Mouse (Mus musculus) hindbrain, embryonic 12.5 days (tissue): ENCODE results near the gene Aak1. TPM values are rescaled to one million over a fixed set of nuclear protein-coding genes. Genes with fewer than 3 reads are reported as not detected.

Experiments
- ATAC-seq: fragments of 200-750 bp; cut with Nextera tagmentation; 2 replicates; pipeline ENCODE4 v1.8.0; 2017; ENCODE audit warnings: moderate TSS enrichment; ENCODE audit not compliant: low FRiP score
- H3K27ac ChIP-seq: fragments of 300-500 bp; sonication (generic); 2 replicates; pipeline ENCODE4 v1.5.1; 2016; ENCODE audit warnings: mild to moderate bottlenecking
- H3K27me3 ChIP-seq: fragments of 300-500 bp; sonication (generic); 2 replicates; pipeline ENCODE4 v1.6.1; 2016; ENCODE audit warnings: mild to moderate bottlenecking
- H3K36me3 ChIP-seq: fragments of 300-500 bp; sonication (generic); 2 replicates; pipeline ENCODE4 v1.6.1; 2016; ENCODE audit warnings: mild to moderate bottlenecking
- H3K4me1 ChIP-seq: fragments of 300-500 bp; sonication (generic); 2 replicates; pipeline ENCODE4 v1.6.1; 2016
- H3K4me2 ChIP-seq: fragments of 300-500 bp; sonication (generic); replicated peaks from 2 replicates; pipeline ENCODE4 v1.6.1; 2016; ENCODE audit warnings: mild to moderate bottlenecking
- H3K4me3 ChIP-seq: fragments of 300-500 bp; sonication (generic); 2 replicates; pipeline ENCODE4 v1.5.1; 2016; ENCODE audit warnings: mild to moderate bottlenecking
- H3K9ac ChIP-seq: fragments of 300-500 bp; sonication (generic); 2 replicates; pipeline ENCODE4 v1.6.1; 2016; ENCODE audit warnings: mild to moderate bottlenecking, moderate library complexity
- H3K9me3 ChIP-seq: fragments of 300-500 bp; sonication (generic); replicated peaks from 2 replicates; pipeline ENCODE4 v1.6.1; 2016; ENCODE audit warnings: mild to moderate bottlenecking
- WGBS: fragments of 180-500 bp; shearing (Covaris S2); methylation state at CpG from one replicate; pipeline ENCODE4 v1.1.7; 2016; 5-methylcytosine and 5-hydroxymethylcytosine counted together
- polyA plus RNA-seq: library from polyadenylated mRNA; unstranded; fragments of >200 nt; fragmentation: Nextera tagmentation; extraction: Ambion mirVana; gene quantifications from 2 replicates; pipeline ENCODE4 v1.2.1, GENCODE M21; 2016

Gene Aak1
- polyA plus RNA-seq, 1 experiment from 2014 or later, result 37.0 TPM

DNA sequence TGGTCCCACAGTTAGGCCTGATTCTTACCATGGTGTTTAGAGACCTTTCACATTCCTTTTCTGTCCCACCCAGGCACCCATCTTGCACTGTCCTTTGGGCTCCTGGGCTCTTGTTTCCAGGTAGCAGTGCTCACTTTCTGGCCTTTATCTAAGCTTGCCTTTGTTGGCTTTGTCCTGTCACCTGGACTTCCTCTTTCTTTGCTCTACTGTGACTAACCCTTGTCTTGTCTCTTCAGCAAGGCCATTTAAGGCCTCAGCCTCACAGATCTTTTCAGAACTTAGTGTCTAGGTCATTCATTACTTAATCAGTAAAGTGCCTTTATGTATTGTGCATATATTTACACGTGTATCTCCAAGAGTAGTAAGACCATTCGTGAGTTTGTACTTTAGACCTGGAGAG is 99.4 kb downstream of the Aak1 start:
- Histone ChIP-seq H3K27ac (no peak overlapping the region), H3K36me3 (peaks cover 42% of the 10 kb centered on the region)

DNA sequence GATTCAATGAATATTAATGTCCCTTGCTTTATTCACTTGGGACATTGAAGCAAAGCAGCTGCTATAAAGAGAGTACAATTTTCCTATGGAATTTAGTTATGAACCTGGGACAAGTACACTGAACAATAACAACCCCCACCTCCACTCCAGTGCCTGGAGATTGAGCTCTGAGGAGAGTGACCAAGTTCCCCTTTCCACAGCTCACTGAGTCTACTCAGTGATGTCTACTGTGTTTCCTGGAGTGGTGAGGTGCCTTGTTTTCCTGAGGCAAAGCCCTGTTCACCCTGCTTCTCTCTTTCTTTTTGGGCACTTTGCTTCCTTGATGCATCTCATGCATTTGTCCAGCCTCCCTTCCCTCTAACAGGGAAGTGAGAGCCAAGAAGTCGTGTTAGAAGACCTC is 100.8 kb downstream of the Aak1 start:
- H3K4me3 ChIP-seq, result no peak overlapping the region
- H3K9ac ChIP-seq, result no peak overlapping the region
- no peak for ATAC-seq
- peaks cover 40% of the 10 kb centered on the region for H3K36me3 ChIP-seq
- WGBS, result 60% methylated on average over 1 of the region's 1 CpGs
- H3K27me3 ChIP-seq, result no peaks in the 10 kb centered on the region
- H3K9me3 ChIP-seq, result no peaks in the 10 kb centered on the region
- H3K27ac ChIP-seq, result no peak overlapping the region
- H3K4me2 ChIP-seq, result no peak overlapping the region
- H3K4me1 ChIP-seq, result peaks cover 3% of the 10 kb centered on the region; the same call in 1 of the 2 replicates

More for the DNA sequence above, 99.4 kb downstream of the Aak1 start:
- 88% methylated on average over 2 of the region's 2 CpGs for WGBS
- Histone ChIP-seq H3K4me2 (no peak overlapping the region), H3K9me3 (no peaks in the 10 kb centered on the region), H3K27me3 (no peaks in the 10 kb centered on the region), H3K4me3 (no peak overlapping the region), H3K4me1 (peaks cover 3% of the 10 kb centered on the region; the same call in 1 of the 2 replicates), H3K9ac (no peak overlapping the region)
- ATAC-seq, result no peak

DNA sequence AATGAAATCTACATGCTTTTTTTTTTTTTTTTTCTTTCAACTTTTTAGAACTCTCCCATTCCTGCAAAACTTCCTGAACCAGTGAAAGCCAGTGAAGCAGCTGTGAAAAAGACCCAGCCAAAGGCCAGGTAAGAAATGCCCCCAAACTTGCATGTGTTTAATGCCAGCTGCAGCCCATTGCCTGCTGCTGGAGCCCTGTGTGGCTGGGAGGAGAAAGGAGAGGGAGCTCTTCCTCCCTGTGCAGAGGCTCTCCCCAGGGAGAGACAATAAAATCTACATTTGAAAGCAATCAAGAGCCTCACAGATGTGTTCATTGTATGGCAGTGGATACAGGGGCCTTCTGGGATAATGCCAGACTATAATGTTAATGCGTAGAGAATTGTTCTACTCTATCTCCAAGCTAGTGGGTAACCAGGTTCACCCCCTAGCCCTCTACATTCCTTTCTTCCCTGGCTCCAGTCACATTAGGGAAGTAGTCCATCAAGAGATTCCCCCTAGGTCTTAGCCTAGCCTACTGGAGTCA is 101.5 kb downstream of the Aak1 start:
- no peak overlapping the region for H3K9ac ChIP-seq
- no peak overlapping the region for H3K4me2 ChIP-seq
- H3K27me3 ChIP-seq, result no peaks in the 10 kb centered on the region
- H3K36me3 ChIP-seq, result peaks cover 41% of the 10 kb centered on the region
- H3K9me3 ChIP-seq, result no peaks in the 10 kb centered on the region
- no peak overlapping the region for H3K4me3 ChIP-seq
- 58% methylated on average over 1 of the region's 1 CpGs for WGBS
- H3K27ac ChIP-seq, result no peak overlapping the region
- peaks cover 3% of the 10 kb centered on the region; the same call in 1 of the 2 replicates for H3K4me1 ChIP-seq
- ATAC-seq, result no peak

DNA sequence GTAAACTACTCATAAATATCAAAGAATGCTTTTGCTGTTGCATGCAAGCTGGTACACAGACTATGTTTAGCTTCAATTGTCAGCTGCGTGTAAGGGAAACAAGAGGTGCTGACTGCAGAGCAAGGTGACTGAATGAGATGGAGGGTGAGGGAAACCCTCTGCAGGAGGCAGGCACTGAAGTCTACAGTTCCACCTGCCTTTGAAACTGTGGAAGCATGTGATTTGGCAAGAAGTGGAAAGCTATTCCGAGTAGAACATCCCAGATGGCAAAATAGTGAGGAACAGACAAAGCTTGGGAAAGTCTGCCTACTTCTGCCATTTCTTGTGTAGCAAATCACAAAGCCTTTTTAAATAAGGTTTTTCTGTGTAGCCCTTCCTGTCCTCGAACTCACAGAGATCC is 106.4 kb downstream of the Aak1 start:
- Histone ChIP-seq H3K27me3 (no peaks in the 10 kb centered on the region), H3K4me3 (no peak overlapping the region), H3K9ac (no peak overlapping the region), H3K4me2 (no peak overlapping the region), H3K9me3 (no peaks in the 10 kb centered on the region), H3K27ac (no peak overlapping the region), H3K4me1 (peaks cover 1% of the 10 kb centered on the region; the same call in 1 of the 2 replicates), H3K36me3 (peaks cover 65% of the 10 kb centered on the region)
- ATAC-seq, result no peak
- WGBS, result 88% methylated on average over 3 of the region's 3 CpGs

DNA sequence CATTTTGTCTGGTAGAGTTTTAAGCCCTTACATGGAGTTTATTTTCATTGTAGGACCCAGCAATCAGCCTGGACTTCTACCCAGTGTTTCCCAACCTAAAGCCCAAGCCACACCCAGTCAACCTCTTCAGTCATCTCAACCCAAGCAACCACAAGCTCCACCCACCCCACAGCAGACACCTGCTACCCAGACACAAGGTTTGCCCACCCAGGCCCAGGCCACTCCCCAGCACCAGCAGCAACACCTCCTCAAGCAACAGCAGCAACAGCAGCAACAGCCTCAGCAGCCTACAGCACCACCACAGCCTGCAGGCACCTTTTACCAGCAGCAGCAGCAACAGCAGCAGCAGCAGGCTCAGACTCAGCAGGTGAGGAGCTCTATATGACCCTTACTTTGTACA is 106.9 kb downstream of the Aak1 start:
- H3K36me3 ChIP-seq, result peaks cover 66% of the 10 kb centered on the region
- no peak overlapping the region for H3K27ac ChIP-seq
- no peak overlapping the region for H3K4me3 ChIP-seq
- H3K27me3 ChIP-seq, result no peaks in the 10 kb centered on the region
- no peak overlapping the region for H3K4me2 ChIP-seq
- H3K4me1 ChIP-seq, result no peaks in the 10 kb centered on the region
- ATAC-seq, result no peak
- no peaks in the 10 kb centered on the region for H3K9me3 ChIP-seq
- no peak overlapping the region for H3K9ac ChIP-seq

DNA sequence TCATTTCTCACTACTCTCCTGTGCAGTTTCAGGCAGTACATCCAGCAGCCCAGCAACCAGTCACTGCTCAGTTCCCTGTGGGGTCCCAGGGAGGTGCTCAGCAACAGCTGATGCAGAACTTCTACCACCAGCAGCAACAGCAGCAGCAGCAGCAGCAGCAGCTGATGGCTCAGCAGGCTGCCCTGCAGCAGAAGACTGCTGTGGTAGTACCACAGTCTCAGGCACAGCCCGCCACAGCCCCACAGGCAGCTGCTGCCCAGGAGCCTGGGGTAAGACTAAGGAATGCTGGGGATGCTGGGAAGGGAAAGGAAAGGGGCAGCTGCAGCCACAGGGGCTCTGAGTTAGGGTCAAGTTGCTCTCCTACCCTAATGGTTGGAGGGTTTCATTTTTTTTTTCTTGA is 109.7 kb downstream of the Aak1 start:
- Histone ChIP-seq H3K4me3 (no peak overlapping the region), H3K9me3 (no peaks in the 10 kb centered on the region), H3K4me2 (no peak overlapping the region), H3K4me1 (no peaks in the 10 kb centered on the region), H3K27ac (no peak overlapping the region), H3K27me3 (no peaks in the 10 kb centered on the region), H3K9ac (no peak overlapping the region), H3K36me3 (peaks cover 69% of the 10 kb centered on the region)
- ATAC-seq, result no peak
- 73% methylated on average over 1 of the region's 1 CpGs for WGBS

DNA sequence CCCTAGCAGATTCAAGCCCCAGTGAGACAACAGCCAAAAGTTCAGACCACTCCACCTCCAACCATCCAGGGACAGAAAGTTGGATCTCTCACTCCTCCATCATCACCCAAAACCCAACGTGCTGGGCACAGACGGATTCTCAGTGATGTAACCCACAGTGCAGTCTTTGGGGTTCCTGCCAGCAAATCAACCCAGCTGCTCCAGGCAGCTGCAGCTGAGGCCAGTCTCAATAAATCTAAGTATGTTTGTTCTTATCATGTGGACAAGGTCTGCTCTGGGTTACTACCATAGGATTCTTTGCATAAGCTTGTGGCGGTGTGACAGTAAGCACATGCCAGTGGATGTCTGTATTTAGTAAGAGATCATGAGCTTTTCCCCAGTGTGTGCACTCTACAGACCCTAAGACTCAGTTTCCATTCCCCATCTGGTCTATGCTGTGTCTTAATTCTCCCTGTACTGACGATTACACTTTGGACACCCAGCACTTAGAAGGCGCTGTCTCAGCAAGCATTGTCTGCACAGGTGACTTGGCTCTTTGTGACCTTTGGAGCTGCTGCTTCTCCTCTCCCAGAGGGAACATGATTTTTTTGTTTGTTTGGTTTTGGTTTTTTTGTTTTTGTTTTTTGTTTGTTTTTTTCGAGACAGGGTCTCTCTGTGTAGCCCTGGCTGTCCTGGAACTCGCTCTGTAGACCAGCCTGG is 114.8 kb downstream of the Aak1 start:
- H3K4me2 ChIP-seq, result no peak overlapping the region
- no peak overlapping the region for H3K4me3 ChIP-seq
- H3K27me3 ChIP-seq, result no peaks in the 10 kb centered on the region
- H3K27ac ChIP-seq, result no peak overlapping the region
- H3K9ac ChIP-seq, result no peak overlapping the region
- H3K36me3 ChIP-seq, result peaks cover 73% of the 10 kb centered on the region
- no peaks in the 10 kb centered on the region for H3K9me3 ChIP-seq
- ATAC-seq, result no peak
- H3K4me1 ChIP-seq, result no peaks in the 10 kb centered on the region
- 95% methylated on average over 7 of the region's 7 CpGs for WGBS

DNA sequence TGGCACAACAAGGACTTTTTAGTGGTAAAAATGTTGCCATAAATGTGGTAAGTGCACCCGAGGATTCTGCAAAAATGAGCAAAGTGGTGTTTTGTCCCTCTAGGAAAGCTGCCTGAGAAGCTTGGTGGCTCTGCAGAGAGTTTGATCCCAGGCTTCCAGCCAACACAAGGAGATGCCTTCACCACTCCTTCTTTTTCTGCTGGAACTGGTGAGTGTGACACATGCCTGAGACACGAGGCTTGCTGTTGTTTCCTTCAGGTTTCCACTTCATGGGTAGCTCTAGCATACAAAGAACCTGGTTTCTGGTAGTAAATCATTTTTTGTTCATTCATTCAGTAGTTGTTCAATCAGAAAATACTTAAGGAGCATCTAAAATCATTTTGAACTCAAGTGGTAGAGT is 117.8 kb downstream of the Aak1 start:
- 85% methylated on average over 2 of the region's 2 CpGs for WGBS
- no peaks in the 10 kb centered on the region for H3K27me3 ChIP-seq
- no peak overlapping the region for H3K9ac ChIP-seq
- no peaks in the 10 kb centered on the region for H3K4me1 ChIP-seq
- H3K9me3 ChIP-seq, result no peaks in the 10 kb centered on the region
- H3K27ac ChIP-seq, result no peak overlapping the region
- H3K36me3 ChIP-seq, result peaks cover 67% of the 10 kb centered on the region
- H3K4me2 ChIP-seq, result no peak overlapping the region
- no peak for ATAC-seq
- H3K4me3 ChIP-seq, result no peak overlapping the region

DNA sequence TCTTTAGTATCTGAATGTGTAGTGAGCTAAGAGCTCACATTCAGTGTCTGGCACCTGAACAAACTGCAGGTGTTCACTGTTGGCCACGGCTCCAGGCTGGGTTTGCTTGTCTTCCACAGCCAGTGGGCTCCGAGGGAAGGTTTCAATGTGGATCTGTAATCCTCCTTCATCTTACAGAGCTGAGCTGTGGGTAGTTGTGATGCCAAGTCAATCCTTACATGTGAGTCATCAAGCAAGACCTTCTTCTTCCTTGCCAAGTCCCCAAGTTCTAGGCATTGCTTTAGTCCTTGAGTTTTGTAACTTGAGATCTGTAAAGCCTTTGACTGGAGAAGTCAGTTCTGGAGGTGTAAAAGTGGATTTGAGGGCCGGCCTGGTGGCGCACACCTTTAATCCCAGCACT is 124.6 kb downstream of the Aak1 start:
- WGBS, result 95% methylated on average over 4 of the region's 4 CpGs
- ATAC-seq, result no peak
- peaks cover 48% of the 10 kb centered on the region for H3K36me3 ChIP-seq

DNA sequence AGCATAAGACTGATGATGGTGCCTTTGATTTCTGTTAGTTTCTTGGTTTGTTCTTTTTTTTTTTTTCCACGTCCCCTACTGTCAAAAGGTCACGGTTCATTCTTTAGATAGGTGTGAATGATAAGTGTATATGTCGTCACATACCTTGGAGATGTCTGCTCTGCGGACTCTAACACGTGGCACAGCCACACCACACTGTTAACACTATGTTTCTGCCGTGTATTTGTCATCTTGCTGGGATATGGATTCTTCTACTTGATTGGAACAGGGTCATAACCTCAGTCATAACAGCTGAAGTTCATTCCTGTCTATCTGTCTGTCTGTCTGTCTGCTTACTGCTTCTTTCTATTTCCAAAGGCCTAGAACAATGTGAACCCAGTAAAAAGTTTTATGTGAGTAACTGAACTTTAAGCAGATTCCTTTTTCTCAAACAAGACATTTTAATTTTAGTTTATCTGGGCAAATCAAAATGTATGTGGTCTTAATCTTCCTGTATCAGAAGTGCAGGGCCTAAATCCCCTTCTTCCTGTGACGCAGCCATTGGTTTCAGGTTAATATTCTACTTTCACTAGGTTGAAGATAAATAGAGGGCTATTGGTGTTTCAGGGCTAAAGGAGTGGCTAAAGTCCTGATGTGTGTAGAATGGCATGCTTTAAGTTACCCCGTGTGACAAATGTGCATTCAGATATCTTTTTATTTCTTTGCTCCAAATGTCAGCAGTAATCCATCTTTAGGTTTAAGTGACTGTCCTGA is 129.0 kb downstream of the Aak1 start:
- H3K36me3 ChIP-seq, result peaks cover 27% of the 10 kb centered on the region
- WGBS, result 85% methylated on average over 8 of the region's 8 CpGs
- no peaks in the 10 kb centered on the region for H3K4me1 ChIP-seq
- H3K9me3 ChIP-seq, result no peaks in the 10 kb centered on the region
- no peak overlapping the region for H3K27ac ChIP-seq
- no peak for ATAC-seq
- no peak overlapping the region for H3K4me3 ChIP-seq
- H3K4me2 ChIP-seq, result no peak overlapping the region
- H3K27me3 ChIP-seq, result no peaks in the 10 kb centered on the region
- no peak overlapping the region for H3K9ac ChIP-seq

More for the DNA sequence above, 124.6 kb downstream of the Aak1 start:
- Histone ChIP-seq H3K4me1 (no peaks in the 10 kb centered on the region), H3K9me3 (no peaks in the 10 kb centered on the region), H3K9ac (no peak overlapping the region), H3K27me3 (no peaks in the 10 kb centered on the region), H3K4me2 (no peak overlapping the region), H3K27ac (no peak overlapping the region), H3K4me3 (no peak overlapping the region)

DNA sequence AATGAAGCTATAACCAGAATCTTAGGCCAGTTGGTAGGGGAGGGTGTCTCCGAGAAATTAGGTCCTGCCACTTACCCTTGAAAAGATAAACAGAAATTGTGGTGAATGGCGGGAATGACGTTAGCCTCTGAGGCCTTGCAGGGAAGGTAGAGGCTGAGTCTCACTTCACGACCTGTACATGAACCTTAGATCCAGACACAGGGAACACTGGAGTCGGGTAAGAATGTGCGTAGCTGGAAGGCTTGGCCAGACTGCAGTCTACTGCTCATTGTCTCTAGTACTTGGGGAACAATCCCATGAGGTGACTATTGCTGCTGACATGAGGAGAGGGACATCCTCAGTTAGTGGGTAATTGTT is 129.6 kb downstream of the Aak1 start:
- Histone ChIP-seq H3K27ac (no peak overlapping the region), H3K36me3 (peaks cover 25% of the 10 kb centered on the region), H3K9ac (no peak overlapping the region), H3K9me3 (no peaks in the 10 kb centered on the region), H3K4me2 (no peak overlapping the region), H3K27me3 (no peaks in the 10 kb centered on the region), H3K4me1 (no peaks in the 10 kb centered on the region), H3K4me3 (no peak overlapping the region)
- ATAC-seq, result no peak
- WGBS, result 80% methylated on average over 6 of the region's 6 CpGs

DNA sequence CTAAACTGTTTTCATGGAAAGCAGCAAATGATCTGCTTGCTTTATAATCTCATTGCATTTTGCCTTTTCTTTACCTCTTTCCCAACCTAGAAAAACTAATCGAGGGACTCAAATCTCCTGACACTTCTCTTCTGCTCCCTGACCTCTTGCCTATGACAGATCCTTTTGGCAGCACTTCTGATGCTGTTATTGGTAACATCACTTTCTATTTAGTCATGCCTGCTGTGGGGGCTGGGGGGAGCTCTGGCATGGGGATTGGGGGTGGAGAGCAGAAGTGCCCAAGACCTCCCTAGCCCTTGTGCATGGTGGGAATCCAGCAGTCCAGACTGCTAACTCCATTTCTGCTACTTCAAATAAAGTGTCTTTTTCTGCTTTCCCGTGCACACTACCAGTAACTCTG is 131.9 kb downstream of the Aak1 start:
- no peaks in the 10 kb centered on the region for H3K4me1 ChIP-seq
- H3K4me3 ChIP-seq, result no peak overlapping the region
- H3K27ac ChIP-seq, result no peak overlapping the region
- WGBS, result 91% methylated on average over 2 of the region's 2 CpGs
- ATAC-seq, result no peak
- no peak overlapping the region for H3K4me2 ChIP-seq
- peaks cover 22% of the 10 kb centered on the region for H3K36me3 ChIP-seq
- no peak overlapping the region for H3K9ac ChIP-seq
- H3K27me3 ChIP-seq, result no peaks in the 10 kb centered on the region
- H3K9me3 ChIP-seq, result no peaks in the 10 kb centered on the region
